Mouse (Mus musculus) heart, postnatal 14 days (tissue): ENCODE data around the gene Trhde. TPM values are rescaled to one million over a fixed set of nuclear protein-coding genes. Genes with fewer than 3 reads are reported as not detected.
A peak's percentile ranks its signal among the peaks of the same experiment; 100 is the strongest.

ENCODE experiments used
- DNase-seq, 2 experiments: peaks; one replicate each; pipeline ENCODE4 v3.0.0; 2021 to 2022
- intact Hi-C: fragments of 180-260 bp; cut with DNase I; formaldehyde crosslinking; loops from one replicate; pipeline ENCODE4 v1.15.1; 2025
- long read RNA-seq, 2 experiments: library from polyadenylated mRNA; stranded (forward); transcript quantifications; one replicate each; pipeline ENCODE4 v2.0.0; 2021
- total RNA-seq, 2 experiments: library from RNA; stranded (reverse); gene quantifications; 2 replicates each; pipeline ENCODE4 v1.2.3; 2021

Gene Trhde
- under 1 TPM; 0.24 to 0.50 TPM for total RNA-seq
- long read RNA-seq, experiment 1: 0 reads
- long read RNA-seq, experiment 2: 0 reads

- peak in 1 of 2 experiments; percentile 1 for DNase-seq
- intact Hi-C loops: no loop called here
Observed at GRCm38 (mm10) chr10:114802161-114802651, at the start of gene Trhde. Trhde (minus strand) TSS chr10:114802307.

GRCm38 (mm10) chr10:114841966-114842365 is 39.9 kb upstream of the Trhde start:
- no peak for DNase-seq
- intact Hi-C loops: no loop called here

GRCm38 (mm10) chr10:114841440-114841839 is 39.3 kb upstream of the Trhde start:
- intact Hi-C loops: no loop called here

GRCm38 (mm10) chr10:114831313-114831712 is 29.2 kb upstream of the Trhde start:
- DNase-seq: no peak
- intact Hi-C loops: no loop called here

More at GRCm38 (mm10) chr10:114841440-114841839, 39.3 kb upstream of the Trhde start:
- DNase-seq: no peak

GRCm38 (mm10) chr10:114808799-114809198 is 6.7 kb upstream of the Trhde start:
- intact Hi-C loops: no loop called here

GRCm38 (mm10) chr10:114805884-114806283 is 3.8 kb upstream of the Trhde start:
- intact Hi-C loops: no loop called here
- peak in 1 of 2 experiments; percentile 4 for DNase-seq

More at GRCm38 (mm10) chr10:114808799-114809198, 6.7 kb upstream of the Trhde start:
- no peak for DNase-seq

- peak; percentile 9 to 19 for DNase-seq
- intact Hi-C loops: no loop called here
Observed at GRCm38 (mm10) chr10:114801457-114802160, 498 bp downstream of the Trhde start.

- DNase-seq: no peak
- intact Hi-C loops: no loop called here
Observed at GRCm38 (mm10) chr10:114800331-114801304, 1.5 kb downstream of the Trhde start.

- no peak for DNase-seq
- intact Hi-C loops: no loop called here
Observed at GRCm38 (mm10) chr10:114799481-114799880, 2.6 kb downstream of the Trhde start.

- intact Hi-C loops: no loop called here
- DNase-seq: no peak
Observed at GRCm38 (mm10) chr10:114798788-114799187, 3.3 kb downstream of the Trhde start.

- no peak for DNase-seq
- intact Hi-C loops: no loop called here
Observed at GRCm38 (mm10) chr10:114798218-114798617, 3.9 kb downstream of the Trhde start.

GRCm38 (mm10) chr10:114797664-114798063 is 4.4 kb downstream of the Trhde start:
- intact Hi-C loops: no loop called here
- no peak for DNase-seq

GRCm38 (mm10) chr10:114796872-114797271 is 5.2 kb downstream of the Trhde start:
- DNase-seq: no peak
- intact Hi-C loops: no loop called here

- no peak for DNase-seq
- intact Hi-C loops: no loop called here
Observed at GRCm38 (mm10) chr10:114794214-114794613, 7.9 kb downstream of the Trhde start.

- intact Hi-C loops: no loop called here
- DNase-seq: no peak
Observed at GRCm38 (mm10) chr10:114765914-114766313, 36.2 kb downstream of the Trhde start.

GRCm38 (mm10) chr10:114762125-114762524 is 40.0 kb downstream of the Trhde start:
- intact Hi-C loops: no loop called here
- DNase-seq: no peak

- intact Hi-C loops: no loop called here
- no peak for DNase-seq
Observed at GRCm38 (mm10) chr10:114759240-114759639, 42.9 kb downstream of the Trhde start.

GRCm38 (mm10) chr10:114758614-114759013 is 43.5 kb downstream of the Trhde start:
- intact Hi-C loops: no loop called here
- DNase-seq: no peak

- peak in 1 of 2 experiments; percentile 6 for DNase-seq
- intact Hi-C loops: no loop called here
Observed at GRCm38 (mm10) chr10:114742755-114743705, 59.1 kb downstream of the Trhde start.

- intact Hi-C loops: no loop called here
- no peak for DNase-seq
Observed at GRCm38 (mm10) chr10:114739916-114740315, 62.2 kb downstream of the Trhde start.
